Mouse (Mus musculus) ES-CJ7 (cell line): ENCODE data around the gene Chn2.

Source experiments
- DNase-seq: peaks from one replicate; pipeline ENCODE4 v3.0.0; 2011; ENCODE audit warnings: low read depth, low spot score

Gene Chn2

GRCm38 (mm10) chr6:54117001-54117591 is 77.7 kb downstream of the Chn2 start:
- no peak for DNase-seq

DNA sequence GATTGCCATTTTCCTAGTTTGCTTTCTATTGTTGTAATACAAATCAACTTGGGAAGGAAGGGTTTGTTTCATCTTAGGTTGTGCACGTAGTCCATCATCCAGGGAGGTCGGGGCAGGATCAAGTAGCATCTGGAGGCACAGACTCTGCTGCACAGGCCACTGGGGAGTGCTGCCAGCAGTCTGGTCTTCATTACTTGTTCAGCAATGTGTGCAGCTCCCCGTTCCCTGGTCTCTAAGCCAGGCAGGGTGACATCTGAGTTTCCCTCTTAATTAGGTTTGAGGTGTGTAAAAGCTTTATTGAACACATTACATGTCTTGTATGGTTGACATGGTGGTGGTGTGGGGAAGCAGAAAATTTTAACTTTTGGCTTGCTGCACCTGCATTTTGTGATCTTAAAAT is 79.0 kb downstream of the Chn2 start:
- DNase-seq = no peak

DNA sequence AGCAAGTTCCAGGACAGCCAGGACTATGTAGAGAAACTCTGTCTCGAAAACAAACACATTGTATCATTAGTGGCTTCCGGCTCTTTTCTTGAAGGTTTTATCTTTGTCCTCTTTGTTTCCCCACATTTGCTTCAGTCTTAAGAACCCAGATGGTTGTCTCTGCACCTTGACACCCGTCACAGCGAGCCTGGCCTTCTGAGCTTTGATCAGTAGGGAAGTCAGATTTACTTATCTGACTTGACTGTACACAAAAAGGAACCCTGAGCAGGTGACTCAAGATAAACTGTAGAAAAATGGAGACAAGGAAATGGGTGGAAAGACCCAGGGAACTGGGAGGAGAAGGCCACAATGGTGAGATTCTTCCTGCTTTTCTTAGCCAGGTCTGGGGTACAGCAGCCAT is 79.5 kb downstream of the Chn2 start:
- DNase-seq = no peak

DNA sequence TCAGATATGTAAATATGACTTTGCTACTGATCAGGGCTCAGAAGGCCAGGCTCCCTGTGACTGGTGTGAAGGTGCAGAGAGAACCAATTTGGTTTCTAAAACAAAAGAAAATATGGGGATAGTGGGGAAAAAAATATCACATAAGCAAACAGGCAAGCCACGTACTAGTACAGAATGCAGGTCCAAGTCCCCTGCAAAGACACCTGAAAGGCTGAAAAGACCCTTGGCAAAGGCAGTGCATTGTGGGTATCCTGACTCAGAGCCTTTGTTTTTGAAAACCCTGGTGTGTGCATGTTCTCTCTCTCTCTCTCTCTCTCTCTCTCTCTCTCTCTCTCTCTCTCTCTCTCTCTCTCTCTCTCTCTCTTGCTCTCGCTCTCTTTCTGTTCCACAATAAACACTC is 80.1 kb downstream of the Chn2 start:
- no peak for DNase-seq

- peak; percentile 38 for DNase-seq
Observed at GRCm38 (mm10) chr6:54119885-54120666, 80.7 kb downstream of the Chn2 start.

DNA sequence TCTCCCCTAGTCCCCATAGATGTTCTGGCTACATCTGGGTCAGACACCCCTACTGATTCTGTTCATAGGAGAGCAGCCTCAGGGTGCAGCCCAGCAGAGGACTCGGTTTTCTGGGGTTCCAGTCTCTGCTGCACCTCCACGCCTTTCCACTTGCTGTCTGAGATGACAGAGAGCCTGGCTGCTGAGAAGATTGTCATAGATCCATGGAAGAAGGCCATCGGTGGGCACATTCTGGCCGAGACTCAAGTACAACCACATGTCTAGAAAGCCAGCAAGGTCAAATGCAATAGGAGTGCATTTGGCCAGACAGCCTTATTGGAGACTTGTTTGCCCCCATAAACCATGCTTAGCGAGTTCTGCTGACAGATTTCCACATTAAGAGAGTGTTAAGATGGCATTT is 81.5 kb downstream of the Chn2 start:
- DNase-seq = no peak

GRCm38 (mm10) chr6:54124519-54124918 is 85.2 kb downstream of the Chn2 start:
- DNase-seq = no peak

GRCm38 (mm10) chr6:54125536-54125935 is 86.2 kb downstream of the Chn2 start:
- DNase-seq = peak; percentile 48

DNA sequence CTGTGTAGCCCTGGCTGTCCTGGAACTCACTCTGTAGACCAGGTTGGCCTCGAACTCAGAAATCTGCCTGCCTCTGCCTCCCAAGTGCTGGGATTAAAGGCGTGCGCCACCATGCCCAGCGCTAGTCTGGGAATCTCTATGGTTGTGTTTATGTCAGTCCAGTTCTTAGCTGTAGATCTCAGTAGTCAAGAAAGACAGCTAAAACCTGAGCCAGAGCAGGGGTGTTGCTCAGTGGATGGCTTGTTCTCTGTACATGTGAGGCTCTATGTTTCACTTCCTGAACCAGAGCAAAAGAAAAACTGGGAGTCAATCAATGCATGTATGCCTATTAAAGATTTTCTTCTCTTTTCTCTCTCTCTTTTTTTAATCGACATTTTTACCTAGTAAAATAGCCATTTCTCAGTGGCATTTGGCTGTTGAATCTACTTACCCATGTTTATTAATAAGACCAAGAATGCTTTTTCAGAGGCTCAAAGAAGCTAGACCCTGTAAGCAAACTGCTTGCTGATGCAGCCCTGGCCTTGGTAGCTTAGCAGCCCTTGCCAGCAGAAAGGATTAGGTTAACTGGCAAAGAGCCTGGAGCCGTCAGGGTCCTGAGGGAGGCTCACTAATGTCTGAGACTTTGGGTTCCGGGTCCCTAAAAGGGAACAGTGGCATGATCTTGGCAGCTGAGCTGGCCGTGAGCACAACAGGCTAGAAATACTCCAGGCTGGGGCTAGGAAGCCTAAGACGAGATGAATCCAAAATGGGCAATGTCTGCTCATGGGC is 87.1 kb downstream of the Chn2 start:
- DNase-seq = no peak

- DNase-seq = no peak
Observed at GRCm38 (mm10) chr6:54126993-54127697, 87.8 kb downstream of the Chn2 start.

- DNase-seq = no peak
Observed at GRCm38 (mm10) chr6:54128702-54129101, 89.3 kb downstream of the Chn2 start.

- no peak for DNase-seq
Observed at GRCm38 (mm10) chr6:54129570-54129969, 90.2 kb downstream of the Chn2 start.

DNA sequence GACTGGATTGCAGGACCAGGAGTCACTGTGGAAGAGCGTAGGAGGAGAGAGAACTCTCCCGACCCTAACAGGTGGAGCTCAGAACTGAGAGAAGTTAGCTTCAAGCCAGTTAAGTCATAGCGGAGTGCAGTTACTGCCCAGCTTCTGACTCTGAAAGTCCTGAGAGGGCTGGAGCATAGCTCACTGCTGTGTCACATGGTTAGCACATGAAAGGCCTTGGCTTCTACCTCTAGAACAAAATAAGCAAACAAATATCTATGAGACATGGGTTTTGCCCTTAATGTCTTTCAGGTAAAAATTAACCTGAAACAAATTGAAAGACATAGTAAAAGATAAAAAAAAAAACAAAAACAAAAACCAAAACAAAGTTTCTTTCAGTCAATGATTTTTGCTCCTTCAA is 91.5 kb downstream of the Chn2 start:
- no peak for DNase-seq

DNA sequence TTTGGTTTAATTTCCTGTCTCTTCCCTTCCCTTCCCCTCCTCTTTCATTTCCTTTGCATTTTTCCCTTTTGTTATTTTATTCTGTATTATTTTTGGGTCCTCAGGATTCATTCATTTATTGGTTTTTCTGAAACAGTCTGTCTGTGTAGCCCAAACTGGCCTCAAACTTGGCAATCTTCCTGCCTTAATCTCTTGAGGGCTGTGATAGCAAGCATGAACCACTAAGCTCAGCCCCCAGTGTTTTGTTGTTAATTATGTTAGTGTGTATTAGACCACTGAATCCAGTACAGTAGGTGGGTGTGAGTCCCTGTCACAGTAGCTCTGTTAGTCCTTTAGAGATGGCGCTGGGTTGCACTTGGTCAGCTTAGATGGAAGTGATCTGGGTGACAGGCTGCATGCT is 93.2 kb downstream of the Chn2 start:
- no peak for DNase-seq

GRCm38 (mm10) chr6:54133231-54133630 is 93.9 kb downstream of the Chn2 start:
- DNase-seq = no peak

GRCm38 (mm10) chr6:54138157-54138556 is 98.8 kb downstream of the Chn2 start:
- no peak for DNase-seq

DNA sequence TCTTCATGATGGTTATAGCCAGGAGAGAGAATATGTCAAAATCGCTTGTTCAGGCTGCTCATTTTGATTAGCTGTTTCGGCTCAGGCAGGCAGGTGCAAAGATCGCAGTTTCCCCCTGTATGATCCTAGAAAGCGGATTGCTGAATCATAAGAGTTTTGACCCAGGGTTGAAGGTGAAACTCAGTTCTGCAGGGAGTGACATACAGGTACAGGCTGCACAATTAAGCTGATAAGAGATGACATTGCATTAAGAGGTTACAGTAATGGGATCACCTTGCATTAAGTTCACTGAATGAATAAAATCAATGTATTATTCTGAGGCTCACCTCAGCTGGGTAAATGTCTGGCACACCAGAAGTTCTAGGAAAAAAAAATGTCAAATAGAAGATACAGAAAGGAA is 101.1 kb downstream of the Chn2 start:
- no peak for DNase-seq

DNA sequence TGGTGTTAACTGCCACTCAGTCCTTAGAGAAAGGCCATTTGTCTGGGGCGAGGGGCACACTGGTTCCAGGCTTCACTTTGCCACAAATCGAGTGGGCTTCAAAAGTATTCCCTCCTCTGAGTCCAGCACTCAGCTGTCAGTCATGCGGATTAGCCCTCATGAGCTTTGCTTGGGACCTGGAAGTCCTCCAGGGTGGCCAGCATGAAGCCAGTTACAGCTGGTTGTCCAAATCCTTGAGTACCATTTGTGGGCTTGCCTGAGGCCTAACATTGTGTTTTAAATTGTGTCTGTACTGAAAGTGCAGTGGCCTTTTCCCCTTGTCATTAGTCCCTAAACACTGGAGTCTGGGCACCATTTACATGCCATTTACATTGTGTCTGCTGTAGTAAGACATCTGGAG is 101.8 kb downstream of the Chn2 start:
- no peak for DNase-seq

DNA sequence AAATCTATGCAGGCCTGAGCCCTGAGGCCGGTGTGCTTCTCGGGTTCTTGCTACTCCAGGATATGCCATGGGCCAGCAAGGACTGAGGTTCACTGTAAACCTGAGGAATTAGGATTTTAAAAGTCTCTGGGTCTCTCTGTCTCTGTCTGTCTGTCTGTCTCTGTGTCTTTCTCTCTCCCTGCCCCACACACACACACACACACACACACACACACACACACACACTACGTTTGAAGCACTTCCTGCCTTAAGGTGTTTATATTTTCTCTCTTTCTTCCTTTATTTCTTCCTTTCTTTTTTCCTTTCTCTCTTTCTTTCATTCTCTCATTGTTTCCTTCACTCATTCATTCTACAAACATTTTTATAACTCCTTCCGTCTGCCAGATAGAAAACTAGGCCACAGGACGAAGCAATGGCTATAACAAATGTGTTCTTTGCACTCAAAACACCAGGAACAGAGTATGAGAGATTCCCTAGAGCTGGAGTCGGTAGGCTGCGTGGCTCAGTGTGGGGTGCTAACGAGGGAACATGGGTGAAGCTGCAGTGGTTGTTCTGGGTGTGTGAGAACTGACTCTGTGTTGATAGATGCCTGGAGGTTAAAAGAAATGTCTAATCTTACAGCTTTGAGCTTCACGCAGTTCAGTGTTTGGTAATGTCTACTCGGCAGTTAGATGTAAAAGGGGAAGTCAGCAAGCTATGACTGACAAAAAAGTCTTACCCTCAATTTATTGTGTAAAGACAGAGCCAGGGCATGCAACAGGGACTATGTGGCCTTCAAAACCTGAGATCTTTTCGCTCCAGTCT is 103.7 kb downstream of the Chn2 start:
- no peak for DNase-seq

DNA sequence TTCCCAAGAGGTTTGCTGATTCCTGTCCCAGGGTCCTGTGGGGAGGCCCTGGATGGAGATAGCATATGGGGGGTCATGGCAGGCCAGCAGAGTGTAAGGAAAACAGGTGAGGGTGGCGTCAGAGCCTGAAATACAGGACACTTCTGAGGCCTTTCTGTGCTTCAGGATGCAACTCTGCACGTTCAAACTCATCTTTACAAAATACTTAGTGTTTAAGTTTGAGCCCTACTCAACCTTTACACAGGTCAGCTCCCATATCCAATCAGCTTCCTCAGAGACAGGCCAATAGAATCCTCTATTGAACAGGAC is 104.3 kb downstream of the Chn2 start:
- no peak for DNase-seq

DNA sequence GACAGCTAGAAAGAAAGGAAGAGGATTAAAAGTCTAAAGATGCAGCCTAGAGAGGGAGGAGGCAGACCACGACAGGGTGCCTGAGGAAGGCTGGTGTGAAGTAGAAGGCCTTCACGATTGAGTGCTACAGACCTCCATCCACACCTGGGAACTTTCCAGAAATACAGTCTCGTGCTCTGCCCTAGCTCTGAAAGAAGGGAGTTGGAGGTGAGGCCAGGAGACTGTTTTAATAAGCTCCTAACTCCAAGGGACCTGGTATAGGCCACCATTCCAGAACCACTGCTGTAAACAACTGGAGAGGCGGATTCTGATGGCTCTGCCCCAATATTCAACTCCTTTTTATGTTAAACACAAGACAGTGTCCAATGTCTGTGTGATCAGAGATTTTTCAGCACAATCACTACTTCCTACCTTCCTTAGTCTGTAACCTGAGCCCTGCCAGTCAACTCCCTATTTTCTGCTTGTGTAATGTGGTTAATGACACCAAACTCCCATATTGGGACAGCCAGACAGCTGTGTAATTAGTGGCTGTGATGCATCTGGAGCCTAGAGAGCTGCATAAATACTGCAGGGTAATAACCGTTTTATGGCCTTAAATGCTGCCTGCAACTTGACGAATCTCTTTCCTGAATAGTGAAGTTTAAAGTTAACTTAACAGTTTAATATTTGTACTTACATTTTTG is 109.6 kb downstream of the Chn2 start:
- no peak for DNase-seq
